31 mouse cellular contexts compared by ENCODE assay signal in the genomic region with DNA sequence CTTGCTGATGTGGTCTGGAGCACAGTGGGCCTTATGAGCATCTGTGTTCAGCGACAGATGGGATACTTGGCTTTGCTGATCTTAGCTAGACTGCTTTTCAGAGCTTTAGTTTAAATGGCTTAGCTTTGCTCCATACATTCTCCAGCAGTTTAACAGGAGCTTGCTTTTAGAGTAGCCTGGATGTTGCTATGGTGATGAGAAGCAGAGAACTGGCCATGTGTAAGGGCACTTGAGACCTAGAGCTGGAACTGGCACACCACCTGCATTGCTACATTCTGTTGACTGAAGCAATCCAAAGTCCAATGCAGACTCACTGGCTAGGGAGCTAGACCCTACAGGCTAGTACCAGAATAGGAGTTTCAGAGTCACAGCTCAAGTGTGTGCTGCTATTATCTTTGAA.
DNase-seq lines count a peak whose midpoint lies in the region; ATAC-seq and TF ChIP-seq lines count a peak whose summit lies in the region.
"Had no signal": no experiment of that assay in that cellular context is flagged by ENCODE, and none has a peak within 500 bp of the region (broad histone marks: within the 10 kb centered on the region; RNA-seq: fewer than 3 reads in every experiment).

No protein-coding gene starts in this region.

- TF ChIP-seq CTCF in hindbrain, postnatal 0 days (IDR thresholded peaks at IDR 0.05; ENCODE audit: low read depth), result no peak
- TF ChIP-seq CTCF in midbrain, postnatal 0 days (IDR thresholded peaks at IDR 0.05), result no peak

- no peak overlapping the region for H3K9ac ChIP-seq in hindbrain, postnatal 0 days (replicated peaks; ENCODE audit: low read length)
- H3K9ac ChIP-seq in hindbrain, embryonic 13.5 days, result no peak overlapping the region
- H3K9ac ChIP-seq in midbrain, postnatal 0 days (replicated peaks; ENCODE audit: low read length, poor library complexity, severe bottlenecking), result no peak overlapping the region
- no peak overlapping the region for H3K9ac ChIP-seq in midbrain, embryonic 13.5 days (replicated peaks)
- H3K9ac ChIP-seq in kidney, embryonic 14.5 days (ENCODE audit: low read depth, low read length), result no peak overlapping the region
- H3K9ac ChIP-seq: embryonic facial prominence, embryonic 13.5 days; heart, embryonic 13.5 days; limb, embryonic 15.5 days; liver, postnatal 0 days; midbrain, embryonic 12.5 days; neural tube, embryonic 12.5 days had no signal

- H3K27ac ChIP-seq in hindbrain, postnatal 0 days, result no peak overlapping the region
- H3K27ac ChIP-seq in hindbrain, embryonic 13.5 days, result no peak overlapping the region
- no peak overlapping the region for H3K27ac ChIP-seq in midbrain, postnatal 0 days (ENCODE audit: low read depth, low read length)
- no peak overlapping the region; the same call in 1 of the 2 replicates for H3K27ac ChIP-seq in midbrain, embryonic 13.5 days
- no peak overlapping the region for H3K27ac ChIP-seq in kidney, embryonic 14.5 days (ENCODE audit: low read depth, low read length)
- H3K27ac ChIP-seq: embryonic facial prominence, embryonic 13.5 days; forebrain, embryonic 10.5 days; heart, embryonic 13.5 days; limb, embryonic 10.5 days; limb, embryonic 15.5 days; midbrain, embryonic 12.5 days; neural tube, embryonic 12.5 days had no signal

- no peaks in the 10 kb centered on the region for H3K36me3 ChIP-seq in hindbrain, postnatal 0 days (ENCODE audit: insufficient read depth, low read length)
- H3K36me3 ChIP-seq in hindbrain, embryonic 13.5 days, result no peaks in the 10 kb centered on the region
- no peaks in the 10 kb centered on the region for H3K36me3 ChIP-seq in midbrain, postnatal 0 days (ENCODE audit: insufficient read depth, low read length)
- H3K36me3 ChIP-seq in midbrain, embryonic 13.5 days, result no peaks in the 10 kb centered on the region
- no peaks in the 10 kb centered on the region for H3K36me3 ChIP-seq in kidney, embryonic 14.5 days (ENCODE audit: control insufficient read depth, insufficient read depth, low read length)
- H3K36me3 ChIP-seq: embryonic facial prominence, embryonic 13.5 days; forebrain, embryonic 10.5 days; heart, embryonic 13.5 days; limb, embryonic 10.5 days; limb, embryonic 15.5 days; midbrain, embryonic 12.5 days; neural tube, embryonic 12.5 days had no signal

- H3K4me3 ChIP-seq in hindbrain, postnatal 0 days (ENCODE audit: low read length), result no peak overlapping the region
- H3K4me3 ChIP-seq in hindbrain, embryonic 13.5 days, result no peak overlapping the region
- H3K4me3 ChIP-seq in midbrain, postnatal 0 days (ENCODE audit: low read depth, low read length), result no peak overlapping the region
- H3K4me3 ChIP-seq in midbrain, embryonic 13.5 days (replicated peaks), result no peak overlapping the region
- H3K4me3 ChIP-seq in kidney, embryonic 14.5 days (ENCODE audit: low read length), result no peak overlapping the region
- H3K4me3 ChIP-seq: embryonic facial prominence, embryonic 13.5 days; forebrain, embryonic 10.5 days; heart, embryonic 13.5 days; limb, embryonic 10.5 days; limb, embryonic 15.5 days; midbrain, embryonic 12.5 days; myocyte; neural tube, embryonic 12.5 days had no signal

- H3K4me2 ChIP-seq in hindbrain, postnatal 0 days (ENCODE audit: low read depth, low read length), result no peak overlapping the region
- no peak overlapping the region for H3K4me2 ChIP-seq in hindbrain, embryonic 13.5 days
- H3K4me2 ChIP-seq in midbrain, postnatal 0 days (ENCODE audit: low read depth, low read length, poor library complexity, severe bottlenecking), result no peak overlapping the region
- H3K4me2 ChIP-seq in midbrain, embryonic 13.5 days (replicated peaks), result no peak overlapping the region
- no peak overlapping the region for H3K4me2 ChIP-seq in kidney, embryonic 14.5 days (replicated peaks; ENCODE audit: low read depth, low read length)
- H3K4me2 ChIP-seq: embryonic facial prominence, embryonic 13.5 days; heart, embryonic 13.5 days; limb, embryonic 15.5 days; midbrain, embryonic 12.5 days; neural tube, embryonic 12.5 days had no signal

- H3K4me1 ChIP-seq in hindbrain, postnatal 0 days (ENCODE audit: insufficient read depth, low read length), result no peaks in the 10 kb centered on the region
- H3K4me1 ChIP-seq in hindbrain, embryonic 13.5 days (replicated peaks), result peaks cover 8% of the 10 kb centered on the region
- peaks cover 4% of the 10 kb centered on the region; the same call in 1 of the 2 replicates for H3K4me1 ChIP-seq in midbrain, postnatal 0 days (ENCODE audit: insufficient read depth, low read length)
- H3K4me1 ChIP-seq in midbrain, embryonic 13.5 days (replicated peaks), result peaks cover 5% of the 10 kb centered on the region; the same call in 1 of the 2 replicates
- no peaks in the 10 kb centered on the region for H3K4me1 ChIP-seq in kidney, embryonic 14.5 days (ENCODE audit: control insufficient read depth, insufficient read depth, low read length)
- H3K4me1 ChIP-seq: heart, embryonic 13.5 days; limb, embryonic 10.5 days; limb, embryonic 15.5 days; midbrain, embryonic 12.5 days; neural tube, embryonic 12.5 days had no signal

- peak; percentile 17 to 20 for DNase-seq in cerebellum, postnatal 10 days
- no peak for DNase-seq in cerebellum, adult 8-10 months
- peak; percentile 32 for DNase-seq in hindbrain, postnatal 0 days (ENCODE audit: low spot score)
- DNase-seq in midbrain, postnatal 0 days (ENCODE audit: low spot score), result peak; percentile 32
- DNase-seq in retina, postnatal 1 day, result peak; percentile 73
- DNase-seq: adrenal gland, adult 2 months; adrenal gland, postnatal 36 days; cerebellum, adult 9-11 months; heart, postnatal 10 days; kidney, adult 8-10 months; kidney, postnatal 14 days; layer of hippocampus, adult 9-11 months; liver, postnatal 0 days; lung, postnatal 36 days; right cerebral cortex, postnatal 4 days; thymus, adult 2 months; thymus, postnatal 36 days had no signal

- peak; percentile 43; the same call in 1 of the 2 replicates for ATAC-seq in hindbrain, postnatal 0 days
- no peak for ATAC-seq in hindbrain, embryonic 13.5 days (ENCODE audit: low FRiP score)
- ATAC-seq in midbrain, postnatal 0 days (ENCODE audit: low FRiP score), result no peak
- no peak for ATAC-seq in midbrain, embryonic 13.5 days
- no peak for ATAC-seq in kidney, embryonic 14.5 days (ENCODE audit: low FRiP score, low TSS enrichment)
- ATAC-seq: activated CD4-positive, CD25-positive, alpha-beta regulatory T cell, adult 4 months; intestine, embryonic 16.5 days; liver, postnatal 0 days had no signal

- WGBS in hindbrain, postnatal 0 days, result 57% methylated on average over 1 of the region's 1 CpGs
- WGBS in hindbrain, embryonic 13.5 days, result 78% methylated on average over 1 of the region's 1 CpGs
- WGBS in midbrain, postnatal 0 days, result 38% methylated on average over 1 of the region's 1 CpGs
- 66% methylated on average over 1 of the region's 1 CpGs for WGBS in midbrain, embryonic 13.5 days
- 79% methylated on average over 1 of the region's 1 CpGs for WGBS in kidney, embryonic 14.5 days

- H3K27me3 ChIP-seq in hindbrain, postnatal 0 days (ENCODE audit: insufficient read depth, low read length), result no peaks in the 10 kb centered on the region
- H3K27me3 ChIP-seq in hindbrain, embryonic 13.5 days, result no peaks in the 10 kb centered on the region
- H3K27me3 ChIP-seq in midbrain, postnatal 0 days (ENCODE audit: insufficient read depth, low read length), result no peaks in the 10 kb centered on the region
- H3K27me3 ChIP-seq in midbrain, embryonic 13.5 days, result no peaks in the 10 kb centered on the region
- no peaks in the 10 kb centered on the region for H3K27me3 ChIP-seq in kidney, embryonic 14.5 days (ENCODE audit: control insufficient read depth, insufficient read depth, low read length)
- H3K27me3 ChIP-seq: CH12.LX; embryonic facial prominence, embryonic 13.5 days; heart, embryonic 13.5 days; limb, embryonic 15.5 days; midbrain, embryonic 12.5 days; neural tube, embryonic 12.5 days had no signal

- no peaks in the 10 kb centered on the region for H3K9me3 ChIP-seq in hindbrain, postnatal 0 days (ENCODE audit: low read length)
- H3K9me3 ChIP-seq in hindbrain, embryonic 13.5 days, result no peaks in the 10 kb centered on the region
- no peaks in the 10 kb centered on the region for H3K9me3 ChIP-seq in midbrain, postnatal 0 days (ENCODE audit: low read length)
- no peaks in the 10 kb centered on the region for H3K9me3 ChIP-seq in midbrain, embryonic 13.5 days
- H3K9me3 ChIP-seq in kidney, embryonic 14.5 days (ENCODE audit: control insufficient read depth, low read length), result no peaks in the 10 kb centered on the region
- H3K9me3 ChIP-seq: embryonic facial prominence, embryonic 13.5 days; forebrain, embryonic 10.5 days; heart, embryonic 13.5 days; limb, embryonic 10.5 days; limb, embryonic 15.5 days; midbrain, embryonic 12.5 days; neural tube, embryonic 12.5 days had no signal
